Mouse (Mus musculus): ENCODE measurements around the gene Vgf.

DNA sequence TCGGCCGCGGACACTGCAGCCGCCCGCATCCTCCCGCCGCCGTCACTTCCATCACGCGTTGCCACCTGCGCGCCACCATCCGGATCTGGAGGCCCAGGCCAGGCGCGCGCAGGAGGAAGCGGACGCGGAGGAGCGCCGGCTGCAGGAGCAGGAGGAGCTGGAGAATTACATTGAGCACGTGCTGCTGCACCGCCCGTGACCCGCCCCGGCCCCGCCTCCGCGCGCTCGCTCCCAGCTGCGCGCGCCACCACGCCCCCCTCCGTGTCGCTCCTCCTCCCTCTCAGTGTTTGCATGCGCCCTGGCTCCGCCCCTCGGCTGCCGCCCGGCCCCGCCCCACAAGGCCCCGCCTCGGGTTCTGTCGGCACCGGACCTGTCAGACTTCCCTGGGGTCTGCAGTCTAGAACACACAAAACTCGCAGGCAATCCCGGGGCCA, 6.5 kb downstream of the Vgf start:
- no peak for TF ChIP-seq GATA1 (IDR thresholded peaks at IDR 0.05; ENCODE audit: low read length)
- TF ChIP-seq TAL1 (IDR thresholded peaks at IDR 0.05; ENCODE audit: low read length), result no peak

Measured in erythroblast, embryonic 14.5 days (primary cell).